Mouse (Mus musculus): ENCODE results near the gene C1rl.

- no peak for TF ChIP-seq CTCF (IDR thresholded peaks at IDR 0.05; ENCODE audit: control insufficient read depth, insufficient read depth, insufficient read length)
- no peak for TF ChIP-seq USF1 (IDR thresholded peaks at IDR 0.05; ENCODE audit: low read depth)
- no peak for TF ChIP-seq FOSL1 (IDR thresholded peaks at IDR 0.05; ENCODE audit: insufficient read depth, low read length, poor library complexity, severe bottlenecking)
These were observed 11.3 kb upstream of the C1rl start for GRCm38 (mm10) chr6:124481571-124481970.
